Mouse (Mus musculus) lung, postnatal 0 days (tissue): ENCODE data around the gene Gchfr. TPM values are rescaled to one million over a fixed set of nuclear protein-coding genes. Genes with fewer than 3 reads are reported as not detected.

Experiments
- ATAC-seq: fragments of 200-750 bp; cut with Nextera tagmentation; 2 replicates; pipeline ENCODE4 v1.8.0; 2017; ENCODE audit warnings: moderate library complexity
- DNase-seq: peaks from one replicate; pipeline ENCODE4 v3.0.0-alpha.2; 2016; ENCODE audit warnings: low spot score
- H3K27ac ChIP-seq: fragments of 300-500 bp; sonication (generic); 2 replicates; pipeline ENCODE4 v1.5.1; 2014; ENCODE audit warnings: antibody characterized with exemption, mild to moderate bottlenecking, low read length, mixed read lengths
- H3K27me3 ChIP-seq: fragments of 300-500 bp; sonication (generic); replicated peaks from 2 replicates; pipeline ENCODE4 v1.6.1; 2014; ENCODE audit warnings: low read length, mixed read lengths; ENCODE audit not compliant: insufficient read depth
- H3K36me3 ChIP-seq: fragments of 300-500 bp; sonication (generic); 2 replicates; pipeline ENCODE4 v1.6.1; 2014; ENCODE audit warnings: low read length, mixed read lengths; ENCODE audit not compliant: insufficient read depth
- H3K4me1 ChIP-seq: fragments of 300-500 bp; sonication (generic); 2 replicates; pipeline ENCODE4 v1.6.1; 2014; ENCODE audit warnings: antibody characterized with exemption, low read depth, low read length, mixed read lengths; ENCODE audit not compliant: insufficient read depth
- H3K4me2 ChIP-seq: fragments of 300-500 bp; sonication (generic); replicated peaks from 2 replicates; pipeline ENCODE4 v1.6.1; 2014; ENCODE audit warnings: low read depth, mild to moderate bottlenecking, low read length, moderate library complexity, mixed read lengths
- H3K4me3 ChIP-seq: fragments of 300-500 bp; sonication (generic); 2 replicates; pipeline ENCODE4 v1.5.1; 2014; ENCODE audit warnings: low read depth, low read length
- H3K9ac ChIP-seq: fragments of 300-500 bp; sonication (generic); replicated peaks from 2 replicates; pipeline ENCODE4 v1.6.1; 2014; ENCODE audit warnings: low read depth, mild to moderate bottlenecking
- H3K9me3 ChIP-seq: fragments of 300-500 bp; sonication (generic); 2 replicates; pipeline ENCODE4 v1.6.1; 2016; ENCODE audit warnings: low read length, mixed read lengths
- CTCF ChIP-seq: IDR thresholded peaks from 2 replicates; pipeline ENCODE4 v1.5.1; 2016; ENCODE audit warnings: antibody characterized with exemption, mild to moderate bottlenecking
- EP300 ChIP-seq: IDR thresholded peaks from 2 replicates; pipeline ENCODE4 v1.6.1; 2016; ENCODE audit warnings: antibody characterized with exemption, mild to moderate bottlenecking, control low read depth
- WGBS: fragments of 180-500 bp; shearing (Covaris S2); extraction: QIAGEN DNeasy Blood & Tissue Kit; methylation state at CpG from one replicate; pipeline ENCODE4 v1.1.7; 2014; 5-methylcytosine and 5-hydroxymethylcytosine counted together
- polyA plus RNA-seq: library from polyadenylated mRNA; unstranded; fragments of >200 nt; fragmentation: Nextera tagmentation; extraction: Ambion mirVana; gene quantifications from 2 replicates; pipeline ENCODE4 v1.2.1, GENCODE M21; 2015

Gchfr gene
- polyA plus RNA-seq, 1 experiment from 2014 or later: 14.2 TPM

DNA sequence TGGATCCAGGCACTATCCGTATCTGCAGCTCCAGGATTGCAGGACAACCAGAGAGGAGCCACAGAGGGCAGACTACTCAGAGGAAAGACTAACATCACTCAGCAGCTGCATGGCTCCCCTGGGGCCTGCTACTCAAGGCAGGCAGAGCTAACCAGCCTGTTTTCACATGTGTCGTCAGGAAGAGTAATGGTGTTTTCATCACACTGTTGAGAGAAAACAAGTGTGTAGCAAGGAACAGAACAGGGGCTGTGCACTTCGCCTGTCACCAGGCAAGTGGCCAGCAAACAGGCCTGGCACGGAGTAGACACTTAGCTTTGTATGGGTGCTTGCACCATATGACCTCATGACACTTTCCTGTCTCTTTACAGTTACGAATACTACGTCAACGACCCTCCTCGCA lies 4.0 kb downstream of the Gchfr start:
- no peak for TF ChIP-seq EP300
- no peak for TF ChIP-seq CTCF
- no peak overlapping the region for H3K4me2 ChIP-seq
- H3K4me1 ChIP-seq: peaks cover 11% of the 10 kb centered on the region; the same call in 1 of the 2 replicates
- 51% methylated on average over 8 of the region's 8 CpGs for WGBS
- H3K9me3 ChIP-seq: no peaks in the 10 kb centered on the region
- no peak overlapping the region for H3K4me3 ChIP-seq
- 0 out of 2 replicates have a peak, but pooled peaks cover 5% of the 10 kb centered on the region for H3K27me3 ChIP-seq
- DNase-seq: peak; percentile 49
- no peaks in the 10 kb centered on the region for H3K36me3 ChIP-seq
- H3K27ac ChIP-seq: no peak overlapping the region
- peak; percentile 6; the same call in 1 of the 2 replicates for ATAC-seq
- no peak overlapping the region for H3K9ac ChIP-seq

DNA sequence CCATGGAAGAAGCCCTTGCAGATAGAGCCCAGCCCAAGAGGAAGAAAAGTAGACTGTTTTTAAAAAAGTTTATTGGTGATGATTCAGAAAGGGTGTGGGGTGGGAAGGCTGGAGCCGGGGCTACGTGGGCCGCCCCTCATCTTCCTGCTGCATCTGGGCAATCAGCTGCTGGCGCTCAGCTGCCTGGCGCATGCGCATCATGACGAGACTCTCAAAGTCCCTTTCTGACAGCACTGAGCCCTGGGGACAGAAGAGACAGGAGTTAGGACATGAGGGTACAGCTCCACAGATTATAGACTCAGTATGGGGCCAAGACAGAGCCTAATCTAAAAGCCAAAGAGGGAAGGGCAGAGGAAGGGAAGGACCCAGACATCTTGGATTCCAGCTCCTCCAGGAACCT lies 4.9 kb downstream of the Gchfr start:
- no peak for ATAC-seq
- no peak overlapping the region for H3K4me3 ChIP-seq
- no peak for DNase-seq
- H3K27ac ChIP-seq: no peak overlapping the region
- H3K4me2 ChIP-seq: no peak overlapping the region
- H3K9me3 ChIP-seq: no peaks in the 10 kb centered on the region
- no peak overlapping the region for H3K9ac ChIP-seq
- 0 out of 2 replicates have a peak, but pooled peaks cover 5% of the 10 kb centered on the region for H3K27me3 ChIP-seq
- WGBS: 89% methylated on average over 7 of the region's 7 CpGs
- no peak for TF ChIP-seq CTCF
- TF ChIP-seq EP300: no peak
- no peaks in the 10 kb centered on the region for H3K36me3 ChIP-seq
- H3K4me1 ChIP-seq: peaks cover 4% of the 10 kb centered on the region; the same call in 1 of the 2 replicates

DNA sequence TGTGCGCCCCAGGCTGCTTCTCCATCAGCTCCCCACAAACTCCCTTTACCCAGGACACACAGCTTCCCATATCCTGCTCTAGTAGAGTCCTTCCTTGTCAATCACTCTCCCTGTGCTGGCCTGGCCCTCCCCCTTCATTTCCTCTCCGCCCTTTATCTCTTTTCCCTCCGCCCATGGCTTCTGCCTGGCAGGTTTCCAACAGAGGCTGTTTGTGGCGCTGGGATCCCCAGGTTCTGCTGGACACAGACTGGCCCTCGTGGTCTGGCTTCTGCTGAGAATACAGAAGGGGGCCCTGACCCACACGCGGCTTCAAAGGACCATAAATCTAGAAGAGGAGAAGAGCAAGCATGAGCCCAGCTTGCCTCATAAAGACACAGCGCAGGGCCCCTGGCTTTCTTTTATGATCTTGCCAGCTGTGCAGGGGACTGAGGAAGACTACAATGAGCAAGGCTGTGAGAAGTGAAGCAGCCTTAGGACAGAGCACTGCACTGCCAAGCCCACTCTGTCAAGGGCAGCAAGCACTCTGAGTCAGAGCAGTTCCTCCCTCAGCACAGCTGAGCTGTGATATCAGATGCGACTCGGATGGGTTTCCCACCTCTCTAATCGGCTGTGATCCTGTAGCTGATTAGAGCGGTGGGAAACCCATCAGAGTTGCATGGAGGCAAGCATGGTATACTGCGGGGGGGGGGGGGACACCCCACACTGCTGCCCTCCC lies 5.4 kb downstream of the Gchfr start:
- no peaks in the 10 kb centered on the region for H3K9me3 ChIP-seq
- no peak overlapping the region for H3K4me3 ChIP-seq
- no peak overlapping the region for H3K27ac ChIP-seq
- no peak overlapping the region for H3K9ac ChIP-seq
- H3K27me3 ChIP-seq: 0 out of 2 replicates have a peak, but pooled peaks cover 1% of the 10 kb centered on the region
- 18% methylated on average over 13 of the region's 13 CpGs for WGBS
- DNase-seq (peak; percentile 76), ATAC-seq (peak; percentile 71)
- peak overlapping the region; percentile 25; the same call in 1 of the 2 replicates for H3K4me2 ChIP-seq
- no peak for TF ChIP-seq CTCF
- TF ChIP-seq EP300: no peak
- H3K4me1 ChIP-seq: peaks cover under 1% of the 10 kb centered on the region; the same call in 1 of the 2 replicates
- no peaks in the 10 kb centered on the region for H3K36me3 ChIP-seq

DNA sequence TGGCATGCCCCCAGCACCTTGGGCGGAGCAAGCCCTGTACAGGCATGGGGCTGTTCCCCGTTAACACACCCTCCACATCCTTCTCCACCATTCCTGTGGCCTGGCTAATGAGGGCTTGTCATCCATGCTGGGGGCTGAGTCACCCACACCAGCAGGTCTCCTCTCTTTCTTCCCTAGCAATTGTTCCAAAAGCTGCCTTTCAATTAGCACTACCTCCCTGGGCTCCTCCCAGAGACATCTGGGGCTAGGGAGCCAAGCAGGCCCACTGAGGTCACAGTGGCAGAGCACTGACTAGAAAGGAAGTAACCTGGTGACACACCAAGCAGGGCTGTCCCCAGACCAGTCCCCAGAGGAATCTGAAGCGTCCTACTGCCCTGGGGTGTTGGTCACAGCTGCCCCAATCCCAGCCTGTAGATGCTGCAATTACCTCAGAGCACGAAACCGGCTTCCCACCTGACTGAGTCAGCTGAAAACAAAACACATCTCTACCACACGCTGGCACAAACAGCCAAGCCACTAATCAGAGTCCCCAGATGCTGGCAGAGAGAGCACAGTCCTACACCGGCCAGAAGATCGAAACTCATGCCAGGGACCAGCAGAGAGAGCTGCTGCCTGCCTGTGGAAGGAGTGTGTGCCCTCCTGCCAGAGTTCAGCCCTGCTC lies 6.5 kb downstream of the Gchfr start, which contains the start of gene Gm14137:
Gene Gm14137, plus strand, starts transcription at position 519 of the 661 bp plus-strand sequence.
- no peak within 1 kb of the TSS for H3K9ac ChIP-seq
- H3K9me3 ChIP-seq: no peaks in the 10 kb centered on the region
- ATAC-seq: no peak
- H3K4me1 ChIP-seq: no peaks in the 10 kb centered on the region
- WGBS: 65% methylated on average over 8 of the region's 8 CpGs
- no peak within 1 kb of the TSS for H3K4me2 ChIP-seq
- no peak for DNase-seq
- no peak for TF ChIP-seq EP300
- TF ChIP-seq CTCF: no peak
- H3K4me3 ChIP-seq: no peak within 1 kb of the TSS
- no peak within 1 kb of the TSS for H3K27ac ChIP-seq
- no peaks in the 10 kb centered on the region for H3K27me3 ChIP-seq
- no peaks in the 10 kb centered on the region for H3K36me3 ChIP-seq

- TF ChIP-seq CTCF (no peak), EP300 (no peak)
- Histone ChIP-seq H3K4me3 (no peak overlapping the region), H3K4me1 (no peaks in the 10 kb centered on the region), H3K27ac (no peak overlapping the region), H3K9me3 (no peaks in the 10 kb centered on the region), H3K9ac (no peak overlapping the region), H3K36me3 (0 out of 2 replicates have a peak, but pooled peaks cover 3% of the 10 kb centered on the region), H3K27me3 (no peaks in the 10 kb centered on the region), H3K4me2 (no peak overlapping the region)
- WGBS: 66% methylated on average over 12 of the region's 14 CpGs
- no peak for DNase-seq
- no peak for ATAC-seq
Observed at GRCm38 (mm10) chr2:119174866-119175265, 7.3 kb downstream of the Gchfr start.

DNA sequence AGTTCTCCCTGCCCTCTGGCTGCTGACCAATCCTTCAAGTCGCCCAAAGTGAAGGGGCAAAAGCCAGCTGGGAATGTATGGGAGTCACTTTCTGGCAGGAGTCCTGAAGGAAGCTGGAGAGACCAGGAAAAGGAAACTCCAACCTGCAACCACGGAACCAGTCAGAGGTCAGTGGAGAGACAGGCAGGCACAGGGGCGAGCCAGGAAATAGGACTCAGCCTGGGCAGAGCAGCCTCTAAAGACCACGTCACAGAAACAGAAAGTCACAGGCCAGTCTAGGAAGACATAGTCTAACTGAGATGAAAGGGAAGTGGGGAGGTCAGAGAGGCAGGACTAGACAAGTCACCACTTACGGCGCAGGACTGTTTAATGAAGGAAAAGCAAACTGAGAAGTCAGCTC lies 8.0 kb downstream of the Gchfr start:
- Histone ChIP-seq H3K27ac (no peak overlapping the region), H3K27me3 (no peaks in the 10 kb centered on the region)

More for the DNA sequence above, 8.0 kb downstream of the Gchfr start:
- no peak overlapping the region for H3K4me2 ChIP-seq
- H3K9ac ChIP-seq: no peak overlapping the region
- no peaks in the 10 kb centered on the region for H3K4me1 ChIP-seq
- ATAC-seq (0 out of 2 replicates have a peak, but pooled peaks have one; percentile 29), DNase-seq (peak; percentile 22)
- 44% methylated on average over 6 of the region's 6 CpGs for WGBS
- H3K9me3 ChIP-seq: no peaks in the 10 kb centered on the region
- no peak overlapping the region for H3K4me3 ChIP-seq
- H3K36me3 ChIP-seq: 0 out of 2 replicates have a peak, but pooled peaks cover 4% of the 10 kb centered on the region
- TF ChIP-seq EP300 (no peak), CTCF (no peak)
